Mouse (Mus musculus) liver, embryonic 14.5 days (tissue): Measurements from ENCODE around the gene Gtf3c1.

Source experiments
- CTCF ChIP-seq: IDR thresholded peaks from 2 replicates; pipeline ENCODE4 v1.5.1; 2016; ENCODE audit warnings: antibody characterized with exemption, low read depth, control low read depth
- EP300 ChIP-seq: IDR thresholded peaks from 2 replicates; pipeline ENCODE4 v1.6.1; 2016; ENCODE audit warnings: antibody characterized with exemption, low read depth

DNA sequence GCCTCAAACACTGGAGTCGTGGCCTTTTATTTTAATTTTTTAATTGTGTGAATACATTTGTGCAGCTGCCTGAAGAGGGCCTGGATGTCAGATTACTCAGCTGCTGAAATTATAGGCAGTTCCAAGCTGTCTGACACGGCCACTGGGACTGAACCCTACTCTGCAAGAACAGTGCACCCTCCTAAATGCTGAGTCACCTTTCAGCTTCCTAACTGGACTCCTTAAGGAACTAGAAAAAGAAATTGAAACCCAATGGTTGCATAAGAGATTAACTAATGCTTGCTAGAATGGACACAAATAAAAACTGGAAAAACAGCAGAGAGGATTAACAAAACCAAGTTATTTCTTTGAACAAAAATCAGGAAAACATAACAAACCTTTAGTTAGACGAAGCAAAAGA, 111.2 kb downstream of the Gtf3c1 start:
- TF ChIP-seq CTCF (no peak), EP300 (no peak)
